Mouse (Mus musculus) left cerebral cortex, adult 9 months (tissue): Measurements from ENCODE around the gene Stim2.

ENCODE experiments used
- DNase-seq, 2 experiments: peaks; one replicate each; pipeline ENCODE4 v3.0.0; 2022; ENCODE audit warnings: low spot score in 2 of 2

The Stim2 gene

GRCm38 (mm10) chr5:53998146-53998742 lies at the start of gene Stim2:
Stim2 (plus strand) TSS chr5:53998499.
- peak; percentile 85 to 95 for DNase-seq

- DNase-seq, result no peak
These were observed 49.6 kb upstream of the Stim2 start for GRCm38 (mm10) chr5:53948606-53949266.

GRCm38 (mm10) chr5:53950189-53950588 lies 48.1 kb upstream of the Stim2 start:
- DNase-seq, result no peak

GRCm38 (mm10) chr5:53953216-53953615 lies 45.1 kb upstream of the Stim2 start:
- DNase-seq, result no peak

- DNase-seq, result no peak
These were observed 44.5 kb upstream of the Stim2 start for GRCm38 (mm10) chr5:53953797-53954196.

- no peak for DNase-seq
These were observed 42.3 kb upstream of the Stim2 start for GRCm38 (mm10) chr5:53955966-53956365.

GRCm38 (mm10) chr5:53956396-53957314 lies 41.6 kb upstream of the Stim2 start:
- DNase-seq, result no peak

GRCm38 (mm10) chr5:53957348-53957747 lies 41.0 kb upstream of the Stim2 start:
- DNase-seq, result no peak

- no peak for DNase-seq
These were observed 37.1 kb upstream of the Stim2 start for GRCm38 (mm10) chr5:53961229-53961628.

- no peak for DNase-seq
These were observed 36.3 kb upstream of the Stim2 start for GRCm38 (mm10) chr5:53961830-53962515.

GRCm38 (mm10) chr5:53965656-53966055 lies 32.6 kb upstream of the Stim2 start:
- DNase-seq, result no peak

GRCm38 (mm10) chr5:53967560-53967959 lies 30.7 kb upstream of the Stim2 start:
- DNase-seq, result no peak

- DNase-seq, result no peak
These were observed 28.1 kb upstream of the Stim2 start for GRCm38 (mm10) chr5:53970178-53970577.

- no peak for DNase-seq
These were observed 27.1 kb upstream of the Stim2 start for GRCm38 (mm10) chr5:53971201-53971600.

- DNase-seq, result no peak
These were observed 25.4 kb upstream of the Stim2 start for GRCm38 (mm10) chr5:53972905-53973304.

GRCm38 (mm10) chr5:53976497-53976896 lies 21.8 kb upstream of the Stim2 start:
- DNase-seq, result no peak

- no peak for DNase-seq
These were observed 21.2 kb upstream of the Stim2 start for GRCm38 (mm10) chr5:53977060-53977459.

GRCm38 (mm10) chr5:53983358-53983757 lies 14.9 kb upstream of the Stim2 start:
- DNase-seq, result no peak

GRCm38 (mm10) chr5:53985632-53986031 lies 12.7 kb upstream of the Stim2 start:
- DNase-seq, result no peak

GRCm38 (mm10) chr5:53987496-53987895 lies 10.8 kb upstream of the Stim2 start:
- no peak for DNase-seq

GRCm38 (mm10) chr5:53988053-53988452 lies 10.2 kb upstream of the Stim2 start:
- DNase-seq, result no peak

GRCm38 (mm10) chr5:53992616-53993015 lies 5.7 kb upstream of the Stim2 start:
- DNase-seq, result peak in 1 of 2 experiments; percentile 84
